Mouse (Mus musculus): Measurements from ENCODE around the gene Kcnq4. TPM values are rescaled to one million over a fixed set of nuclear protein-coding genes. Genes with fewer than 3 reads are reported as not detected.
A peak's percentile ranks its signal among the peaks of the same experiment; 100 is the strongest.

Kcnq4 gene
- polyA plus RNA-seq, 1 experiment from 2014 or later: 3.9 TPM

DNA sequence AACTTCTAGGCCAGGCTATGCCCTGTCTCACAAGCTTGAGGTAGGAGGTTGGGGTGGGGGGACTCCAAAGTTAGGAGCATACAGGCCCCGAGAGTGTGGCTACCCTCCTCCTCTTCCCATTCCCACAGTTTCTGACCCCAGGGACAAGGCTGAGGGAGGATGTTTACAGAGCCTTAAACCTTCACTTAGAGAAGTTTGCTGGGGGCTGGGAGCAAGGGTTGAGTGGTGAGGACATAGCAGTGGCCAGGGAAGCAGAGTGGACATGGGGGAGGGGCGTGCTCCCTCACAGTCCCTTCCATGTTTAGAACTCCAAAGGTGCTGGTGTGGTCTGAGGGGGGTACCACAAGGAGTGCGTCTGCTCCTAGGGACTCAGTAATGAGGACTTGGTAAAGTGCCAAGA, 4.8 kb downstream of the Kcnq4 start:
- 57% methylated on average over 3 of the region's 3 CpGs for WGBS
- no peak overlapping the region for H3K4me3 ChIP-seq

DNA sequence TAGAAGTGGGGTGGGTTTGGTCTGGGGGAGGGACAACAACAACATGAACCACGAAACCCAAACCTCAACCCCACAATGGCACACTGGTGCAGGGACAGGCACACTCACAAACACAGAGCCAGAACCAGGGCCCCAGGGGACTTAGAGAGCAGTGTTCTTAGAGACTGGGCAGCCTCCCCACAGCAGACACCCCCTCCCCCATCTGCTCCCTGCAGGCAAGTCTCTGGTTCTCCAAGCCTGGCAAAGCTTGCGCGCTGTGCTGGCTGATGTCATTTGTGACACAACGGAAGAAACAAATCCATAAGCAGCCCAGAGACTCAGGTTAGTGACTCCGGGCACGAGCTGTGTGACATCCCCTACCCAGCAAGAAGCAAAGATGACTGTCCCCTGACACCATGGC, 7.1 kb downstream of the Kcnq4 start:
- Histone ChIP-seq H3K4me3 (no peak overlapping the region), H3K27ac (no peak overlapping the region), H3K27me3 (peaks cover 33% of the 10 kb centered on the region), H3K9me3 (no peaks in the 10 kb centered on the region), H3K9ac (no peak overlapping the region), H3K4me2 (no peak overlapping the region), H3K4me1 (peaks cover 4% of the 10 kb centered on the region; the same call in 1 of the 2 replicates), H3K36me3 (no peaks in the 10 kb centered on the region)
- 73% methylated on average over 6 of the region's 6 CpGs for WGBS
- no peak for ATAC-seq (ENCODE audit: insufficient number of reproducible peaks, low FRiP score, low TSS enrichment, low read depth)

More for the DNA sequence above, 4.8 kb downstream of the Kcnq4 start:
- no peaks in the 10 kb centered on the region for H3K9me3 ChIP-seq
- no peak overlapping the region for H3K9ac ChIP-seq
- H3K4me2 ChIP-seq: no peak overlapping the region
- ATAC-seq (ENCODE audit: insufficient number of reproducible peaks, low FRiP score, low TSS enrichment, low read depth): no peak
- H3K27ac ChIP-seq: no peak overlapping the region
- no peaks in the 10 kb centered on the region for H3K36me3 ChIP-seq
- peaks cover 52% of the 10 kb centered on the region for H3K27me3 ChIP-seq
- H3K4me1 ChIP-seq: peaks cover 26% of the 10 kb centered on the region

- WGBS: 81% methylated on average over 5 of the region's 5 CpGs
- H3K9me3 ChIP-seq: no peaks in the 10 kb centered on the region
Observed at GRCm38 (mm10) chr4:120734012-120734622, 14.3 kb downstream of the Kcnq4 start.

GRCm38 (mm10) chr4:120732737-120733136, 15.7 kb downstream of the Kcnq4 start:
- Histone ChIP-seq H3K9ac (no peak overlapping the region), H3K27ac (no peak overlapping the region), H3K4me1 (peaks cover 28% of the 10 kb centered on the region), H3K9me3 (no peaks in the 10 kb centered on the region), H3K4me2 (no peak overlapping the region), H3K36me3 (no peaks in the 10 kb centered on the region), H3K27me3 (peaks cover 15% of the 10 kb centered on the region), H3K4me3 (no peak overlapping the region)
- 66% methylated on average over 6 of the region's 6 CpGs for WGBS
- no peak for ATAC-seq (ENCODE audit: insufficient number of reproducible peaks, low FRiP score, low TSS enrichment, low read depth)

More at GRCm38 (mm10) chr4:120734012-120734622, 14.3 kb downstream of the Kcnq4 start:
- ATAC-seq (ENCODE audit: insufficient number of reproducible peaks, low FRiP score, low TSS enrichment, low read depth): no peak
- Histone ChIP-seq H3K4me2 (no peak overlapping the region), H3K4me3 (no peak overlapping the region), H3K27me3 (peaks cover 21% of the 10 kb centered on the region), H3K36me3 (no peaks in the 10 kb centered on the region), H3K9ac (no peak overlapping the region), H3K4me1 (peaks cover 28% of the 10 kb centered on the region), H3K27ac (no peak overlapping the region)

DNA sequence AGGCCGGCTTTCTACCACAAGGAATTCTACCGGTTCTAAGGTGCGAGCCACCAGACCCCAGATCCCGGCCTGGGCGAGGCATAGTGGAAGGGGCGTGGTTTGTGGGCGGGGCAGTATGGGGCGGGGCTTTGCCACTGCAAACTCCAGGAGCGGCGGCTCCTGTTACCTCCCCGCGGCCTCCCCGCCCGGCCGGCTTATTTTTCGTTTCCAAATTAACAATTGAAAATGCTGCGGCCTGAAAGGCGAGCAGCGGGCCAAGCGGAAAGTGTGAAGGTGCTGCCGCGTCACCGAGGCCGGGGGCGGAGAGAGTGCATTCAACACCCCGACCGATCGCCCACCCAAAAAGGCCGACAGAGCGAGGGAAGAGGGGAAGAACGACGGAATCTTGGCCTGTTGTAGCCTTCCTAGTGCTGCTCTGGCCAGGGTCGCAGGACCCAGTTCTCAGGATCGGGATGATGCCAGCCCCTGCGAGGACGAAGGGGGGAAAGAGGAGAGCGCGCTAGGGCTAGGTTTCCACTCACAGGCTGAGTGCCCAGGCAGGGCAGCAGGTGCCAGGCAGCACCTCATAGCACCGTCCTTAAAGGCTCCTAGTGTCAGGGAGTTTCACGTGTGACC, 17.3 kb downstream of the Kcnq4 start:
- Histone ChIP-seq H3K9ac (peak overlapping the region; percentile 39; the same call in 1 of the 2 replicates), H3K27ac (no peak overlapping the region), H3K4me2 (peak overlapping the region; percentile 95), H3K4me1 (peaks cover 30% of the 10 kb centered on the region), H3K27me3 (peaks cover 15% of the 10 kb centered on the region), H3K36me3 (no peaks in the 10 kb centered on the region), H3K9me3 (no peaks in the 10 kb centered on the region), H3K4me3 (peak overlapping the region; percentile 49)
- ATAC-seq (ENCODE audit: insufficient number of reproducible peaks, low FRiP score, low TSS enrichment, low read depth): peak; percentile 73
- under 1% methylated on average over 40 of the region's 40 CpGs for WGBS

- Histone ChIP-seq H3K27ac (no peak overlapping the region), H3K27me3 (peaks cover 15% of the 10 kb centered on the region), H3K4me3 (peak overlapping the region; percentile 49), H3K9me3 (no peaks in the 10 kb centered on the region), H3K36me3 (no peaks in the 10 kb centered on the region), H3K4me1 (peaks cover 35% of the 10 kb centered on the region), H3K9ac (no peak overlapping the region), H3K4me2 (peak overlapping the region; percentile 95)
- 25% methylated on average over 6 of the region's 6 CpGs for WGBS
- peak; percentile 12; the same call in 1 of the 2 replicates for ATAC-seq (ENCODE audit: insufficient number of reproducible peaks, low FRiP score, low TSS enrichment, low read depth)
Observed at GRCm38 (mm10) chr4:120730574-120730973, 17.8 kb downstream of the Kcnq4 start.

DNA sequence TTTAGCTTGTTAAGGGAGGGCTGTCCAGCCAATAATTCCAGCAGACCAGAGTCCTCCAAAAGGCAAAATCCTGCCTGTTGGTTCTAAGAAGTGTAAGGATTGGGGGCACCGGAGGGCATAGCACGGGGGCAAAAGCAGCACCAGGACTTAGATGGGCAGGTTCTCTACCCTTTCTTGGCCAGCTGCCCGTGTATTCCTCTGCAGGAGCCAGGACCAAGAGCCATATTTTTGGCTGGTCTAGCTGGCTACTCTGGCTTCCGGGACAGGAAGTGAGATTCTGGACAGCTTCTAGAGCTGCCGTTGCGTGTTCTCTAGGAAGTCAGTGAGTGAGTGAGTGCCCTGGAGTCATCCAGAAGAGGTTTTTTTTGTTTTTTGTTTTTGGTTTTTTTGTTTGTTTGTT, 18.3 kb downstream of the Kcnq4 start:
- Histone ChIP-seq H3K9ac (no peak overlapping the region), H3K4me1 (peaks cover 37% of the 10 kb centered on the region), H3K36me3 (no peaks in the 10 kb centered on the region), H3K9me3 (no peaks in the 10 kb centered on the region), H3K4me2 (no peak overlapping the region), H3K27ac (peak overlapping the region; percentile 9; the same call in 1 of the 2 replicates), H3K4me3 (no peak overlapping the region), H3K27me3 (peaks cover 15% of the 10 kb centered on the region)
- no peak for ATAC-seq (ENCODE audit: insufficient number of reproducible peaks, low FRiP score, low TSS enrichment, low read depth)
- WGBS: 52% methylated on average over 6 of the region's 6 CpGs

- Histone ChIP-seq H3K27ac (no peak overlapping the region), H3K4me2 (no peak overlapping the region), H3K4me3 (no peak overlapping the region), H3K9me3 (no peaks in the 10 kb centered on the region), H3K36me3 (no peaks in the 10 kb centered on the region), H3K27me3 (peaks cover 15% of the 10 kb centered on the region), H3K4me1 (peaks cover 37% of the 10 kb centered on the region), H3K9ac (no peak overlapping the region)
- WGBS: 46% methylated on average over 6 of the region's 6 CpGs
- no peak for ATAC-seq (ENCODE audit: insufficient number of reproducible peaks, low FRiP score, low TSS enrichment, low read depth)
Observed at GRCm38 (mm10) chr4:120729441-120729840, 19.0 kb downstream of the Kcnq4 start.

DNA sequence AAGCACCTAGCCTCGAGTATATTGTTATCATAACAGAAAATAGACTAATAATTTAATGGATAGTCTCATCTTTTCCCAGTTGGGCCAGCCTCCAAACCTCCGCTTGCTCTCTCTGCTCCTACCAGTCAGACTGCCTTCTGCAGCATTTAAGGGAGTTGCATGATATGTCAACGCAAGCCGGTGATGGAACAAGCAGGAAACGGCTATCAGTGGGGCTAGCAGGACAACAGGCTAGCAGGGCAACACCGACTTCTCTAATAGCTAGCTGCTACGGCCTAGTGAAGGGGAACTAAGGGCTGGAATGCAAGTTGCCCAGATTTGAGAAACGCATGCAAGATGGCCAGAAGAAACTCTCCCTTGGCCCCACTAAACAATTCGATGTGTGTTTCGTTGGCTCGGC, 20.6 kb downstream of the Kcnq4 start:
- 77% methylated on average over 11 of the region's 11 CpGs for WGBS
- Histone ChIP-seq H3K9ac (no peak overlapping the region), H3K4me1 (peaks cover 32% of the 10 kb centered on the region)

DNA sequence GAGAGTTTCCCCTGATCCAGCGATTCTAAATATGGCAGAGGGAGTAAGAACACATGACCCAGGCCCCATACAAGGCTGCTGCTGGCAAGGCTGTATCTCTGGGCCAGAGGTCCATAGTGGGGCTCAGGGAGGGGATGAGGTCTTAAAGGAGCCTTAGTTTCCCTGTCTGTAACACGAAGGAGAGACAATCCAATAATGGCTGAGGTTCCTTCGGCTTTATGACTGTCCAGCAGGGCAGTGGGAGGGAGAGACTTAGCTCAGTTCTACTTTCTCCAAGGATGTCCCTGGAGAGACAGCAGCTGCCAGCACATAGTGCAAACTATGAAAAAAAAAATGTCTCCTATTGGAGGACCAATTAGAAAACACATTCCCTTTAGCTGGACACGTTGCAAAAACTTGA, 22.2 kb downstream of the Kcnq4 start:
- Histone ChIP-seq H3K4me2 (no peak overlapping the region), H3K9ac (no peak overlapping the region), H3K27ac (no peak overlapping the region), H3K4me3 (no peak overlapping the region), H3K4me1 (peaks cover 25% of the 10 kb centered on the region), H3K9me3 (no peaks in the 10 kb centered on the region), H3K27me3 (no peaks in the 10 kb centered on the region), H3K36me3 (no peaks in the 10 kb centered on the region)
- WGBS: 53% methylated on average over 4 of the region's 4 CpGs
- no peak for ATAC-seq (ENCODE audit: insufficient number of reproducible peaks, low FRiP score, low TSS enrichment, low read depth)

More for the DNA sequence above, 20.6 kb downstream of the Kcnq4 start:
- H3K27ac ChIP-seq: no peak overlapping the region
- H3K9me3 ChIP-seq: no peaks in the 10 kb centered on the region
- no peak overlapping the region for H3K4me2 ChIP-seq
- peaks cover 15% of the 10 kb centered on the region for H3K27me3 ChIP-seq
- H3K36me3 ChIP-seq: no peaks in the 10 kb centered on the region
- ATAC-seq (ENCODE audit: insufficient number of reproducible peaks, low FRiP score, low TSS enrichment, low read depth): no peak
- no peak overlapping the region for H3K4me3 ChIP-seq

GRCm38 (mm10) chr4:120725516-120726090, 22.8 kb downstream of the Kcnq4 start:
- no peak for ATAC-seq (ENCODE audit: insufficient number of reproducible peaks, low FRiP score, low TSS enrichment, low read depth)
- Histone ChIP-seq H3K27ac (no peak overlapping the region; the same call in 1 of the 2 replicates), H3K4me1 (peaks cover 20% of the 10 kb centered on the region), H3K27me3 (no peaks in the 10 kb centered on the region), H3K4me2 (no peak overlapping the region), H3K36me3 (no peaks in the 10 kb centered on the region), H3K4me3 (no peak overlapping the region), H3K9ac (no peak overlapping the region), H3K9me3 (no peaks in the 10 kb centered on the region)
- WGBS: 46% methylated on average over 5 of the region's 5 CpGs

DNA sequence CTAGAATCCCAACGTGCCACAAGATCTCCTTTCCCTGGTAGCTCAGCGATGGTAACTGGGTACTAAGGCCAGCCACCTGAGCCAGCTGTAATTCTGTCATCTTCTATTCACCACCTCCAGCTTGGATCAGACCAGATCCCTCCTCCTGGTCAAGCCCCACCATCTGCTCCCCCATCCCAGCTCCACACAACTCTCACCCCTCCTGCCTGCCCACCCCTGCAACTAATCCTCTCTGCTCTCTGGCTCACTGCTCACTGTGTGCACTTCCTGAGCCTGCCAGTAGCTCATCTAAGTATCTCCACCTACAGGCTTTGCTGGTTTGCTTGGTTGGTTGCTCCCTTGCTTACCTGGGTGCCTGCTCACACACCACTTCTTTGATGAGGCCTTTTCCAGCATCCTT, 26.8 kb downstream of the Kcnq4 start:
- ATAC-seq (ENCODE audit: insufficient number of reproducible peaks, low FRiP score, low TSS enrichment, low read depth): no peak
- Histone ChIP-seq H3K9ac (no peak overlapping the region), H3K36me3 (no peaks in the 10 kb centered on the region), H3K27ac (no peak overlapping the region), H3K9me3 (no peaks in the 10 kb centered on the region), H3K4me2 (no peak overlapping the region), H3K27me3 (0 out of 2 replicates have a peak, but pooled peaks cover 10% of the 10 kb centered on the region), H3K4me1 (peaks cover 11% of the 10 kb centered on the region), H3K4me3 (no peak overlapping the region)
- 60% methylated on average over 2 of the region's 2 CpGs for WGBS

Measured in limb, embryonic 15.5 days (tissue).